Mouse (Mus musculus) bone marrow macrophage, adult 2 months (primary cell): ENCODE results near the gene Psen1.

Experiments
- CTCF ChIP-seq: IDR thresholded peaks from 2 replicates; pipeline ENCODE4 v1.5.1; 2012; ENCODE audit warnings: low read depth, mild to moderate bottlenecking, low read length, moderate library complexity
- POLR2A ChIP-seq: IDR thresholded peaks from 2 replicates; pipeline ENCODE4 v1.6.1; 2012; ENCODE audit warnings: mild to moderate bottlenecking, low read depth, low read length, borderline replicate concordance

DNA sequence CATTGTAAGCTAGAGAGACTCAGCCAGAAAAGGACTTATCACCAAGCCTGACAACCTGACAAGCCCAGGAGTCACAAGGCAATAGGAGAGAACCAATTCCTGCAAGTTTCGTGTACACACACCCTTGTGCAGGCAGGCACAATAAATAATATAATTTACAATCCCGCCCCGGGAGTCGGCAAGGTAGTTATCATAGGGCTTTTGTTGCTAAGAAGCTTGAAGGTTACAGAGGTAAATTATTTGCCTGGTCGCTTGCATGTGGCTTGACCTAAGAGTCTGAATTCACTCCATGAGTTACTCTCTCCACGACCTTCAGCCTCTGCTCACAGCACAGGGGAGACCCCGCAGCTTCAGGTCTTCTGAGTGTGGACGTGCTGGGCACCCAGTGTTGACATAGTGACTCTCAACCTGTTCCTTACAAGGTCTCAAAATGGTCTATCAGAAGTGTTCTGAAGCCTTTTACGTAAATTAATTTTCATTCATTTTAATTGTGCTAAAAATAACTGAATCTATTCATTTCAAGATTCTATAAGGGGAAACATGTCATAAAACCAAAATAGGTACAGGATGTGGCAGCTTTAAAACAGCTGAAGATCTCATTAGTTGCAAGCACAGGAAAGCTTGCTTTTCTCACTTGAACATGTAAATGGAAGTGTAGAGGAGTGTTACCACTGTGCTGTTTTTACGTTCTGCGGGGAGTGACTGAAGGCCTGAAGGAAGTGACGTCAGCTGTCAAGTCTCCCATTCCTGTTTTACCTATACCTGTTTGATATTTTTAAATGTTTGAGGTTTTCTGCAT lies 38.8 kb downstream of the Psen1 start:
- no peak for TF ChIP-seq POLR2A
- TF ChIP-seq CTCF, result no peak
